Mouse (Mus musculus) lung, postnatal 36 days (tissue): ENCODE results near the gene Maml2.

ENCODE experiments used
- DNase-seq: peaks from one replicate; pipeline ENCODE4 v3.0.0; 2022; ENCODE audit warnings: mixed read lengths

Gene Maml2

GRCm38 (mm10) chr9:13311094-13311493 is 13.3 kb downstream of the Maml2 start:
- no peak for DNase-seq

GRCm38 (mm10) chr9:13313923-13314322 is 16.2 kb downstream of the Maml2 start:
- DNase-seq: no peak

GRCm38 (mm10) chr9:13314577-13315004 is 16.8 kb downstream of the Maml2 start:
- DNase-seq: no peak

- peak; percentile 37 for DNase-seq
Measured at GRCm38 (mm10) chr9:13315393-13315792, 17.6 kb downstream of the Maml2 start.

- no peak for DNase-seq
Measured at GRCm38 (mm10) chr9:13319566-13319965, 21.8 kb downstream of the Maml2 start.

GRCm38 (mm10) chr9:13320800-13321364 is 23.1 kb downstream of the Maml2 start:
- DNase-seq: no peak

- DNase-seq: no peak
Measured at GRCm38 (mm10) chr9:13323074-13323473, 25.3 kb downstream of the Maml2 start.

GRCm38 (mm10) chr9:13323612-13324011 is 25.9 kb downstream of the Maml2 start:
- peak; percentile 76 for DNase-seq

- no peak for DNase-seq
Measured at GRCm38 (mm10) chr9:13414230-13414766, 116.5 kb downstream of the Maml2 start.

- peak; percentile 88 for DNase-seq
Measured at GRCm38 (mm10) chr9:13425031-13425940, 127.5 kb downstream of the Maml2 start.

GRCm38 (mm10) chr9:13429477-13430125 is 131.8 kb downstream of the Maml2 start:
- peak; percentile 51 for DNase-seq

GRCm38 (mm10) chr9:13430302-13430701 is 132.5 kb downstream of the Maml2 start:
- DNase-seq: peak; percentile 65

- no peak for DNase-seq
Measured at GRCm38 (mm10) chr9:13430744-13431143, 133.0 kb downstream of the Maml2 start.

- DNase-seq: no peak
Measured at GRCm38 (mm10) chr9:13431646-13432045, 133.9 kb downstream of the Maml2 start.

- DNase-seq: no peak
Measured at GRCm38 (mm10) chr9:13433501-13434090, 135.8 kb downstream of the Maml2 start.

- no peak for DNase-seq
Measured at GRCm38 (mm10) chr9:13440911-13441310, 143.2 kb downstream of the Maml2 start.

- DNase-seq: peak; percentile 41
Measured at GRCm38 (mm10) chr9:13442012-13442735, 144.4 kb downstream of the Maml2 start.

GRCm38 (mm10) chr9:13443484-13444211 is 145.9 kb downstream of the Maml2 start:
- peak; percentile 51 for DNase-seq

GRCm38 (mm10) chr9:13446236-13446635 is 148.5 kb downstream of the Maml2 start:
- DNase-seq: no peak

GRCm38 (mm10) chr9:13446703-13447285 is 149.0 kb downstream of the Maml2 start, which contains the start of gene Gm17571:
TSS of gene Gm17571 (minus strand) at chr9:13446753.
- DNase-seq: no peak

- DNase-seq: no peak
Measured at GRCm38 (mm10) chr9:13448716-13449115, 151.0 kb downstream of the Maml2 start.
